Mouse (Mus musculus) kidney, postnatal 14 days (tissue): ENCODE results near the gene Olfr198.
"Not testable (repeated sequence)": the region's sequence is repeated elsewhere in the genome, so short reads cannot be mapped to it uniquely, and the experiment has no call there.

Source experiments
- DNase-seq: peaks from one replicate; pipeline ENCODE4 v3.0.0; 2022; ENCODE audit warnings: mixed read lengths

The Olfr198 gene

GRCm38 (mm10) chr16:59203433-59203832 is at the start of gene Olfr198:
TSS of gene Olfr198 (minus strand) at chr16:59203533.
- DNase-seq, result not testable (repeated sequence)

GRCm38 (mm10) chr16:59249684-59250083 is 46.4 kb upstream of the Olfr198 start:
- no peak for DNase-seq

- DNase-seq, result not testable (repeated sequence)
These were observed 16.3 kb upstream of the Olfr198 start, which contains the start of gene Olfr199 for GRCm38 (mm10) chr16:59219667-59220066. TSS of gene Olfr199 (minus strand) at chr16:59219767.

GRCm38 (mm10) chr16:59217861-59218260 is 14.5 kb upstream of the Olfr198 start:
- not testable (repeated sequence) for DNase-seq

GRCm38 (mm10) chr16:59170354-59170753 is 33.0 kb downstream of the Olfr198 start, which contains the start of gene Olfr196:
TSS of gene Olfr196 (minus strand) at chr16:59170454.
- DNase-seq, result no peak

- no peak for DNase-seq
These were observed 51.3 kb downstream of the Olfr198 start for GRCm38 (mm10) chr16:59151996-59152395.
